Mouse (Mus musculus): ENCODE data around the gene Fancb.

GRCm38 (mm10) chrX:164971206-164971605 is 9.2 kb upstream of the Fancb start:
- TF ChIP-seq CTCF (IDR thresholded peaks at IDR 0.05; ENCODE audit: insufficient read depth, low read depth, low read length) (no peak), POLR2A (IDR thresholded peaks at IDR 0.05; ENCODE audit: insufficient read depth, low read depth, low read length) (no peak)

Data from olfactory bulb, adult 2 months (tissue).